Mouse (Mus musculus): Measurements from ENCODE around the gene Gna15. TPM values are rescaled to one million over a fixed set of nuclear protein-coding genes. Genes with fewer than 3 reads are reported as not detected.
A peak's percentile ranks its signal among the peaks of the same experiment; 100 is the strongest.

The Gna15 gene
- total RNA-seq, 2 experiments from 2014 or later = 2.3 to 3.1 TPM

DNA sequence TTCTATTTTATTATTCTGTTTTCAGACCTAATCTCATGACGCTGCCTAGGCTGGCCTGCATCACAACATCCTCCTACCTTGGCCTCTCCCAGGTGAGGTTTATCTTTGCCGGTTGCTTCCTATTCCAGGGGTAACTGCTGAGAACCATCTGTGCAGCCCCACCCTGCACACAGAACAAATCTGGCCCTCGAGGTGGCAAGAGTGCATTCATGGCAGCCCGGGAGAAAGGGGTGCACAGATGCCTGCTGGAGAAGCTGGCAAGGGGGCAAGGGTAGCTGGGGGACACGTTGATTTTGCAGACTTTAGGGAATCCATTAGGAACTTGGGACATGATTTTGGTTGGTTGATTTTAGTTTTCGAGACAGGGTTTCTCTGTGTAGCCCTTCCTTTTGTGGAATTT is 65.8 kb downstream of the Gna15 start:
- intact Hi-C loops (cut with DNase I) = loop anchor here (10.0 kb wide), 1 partner anchor 263 kb away; no protein-coding TSS in a partner anchor
- peak; percentile 2 to 5 for DNase-seq (ENCODE audit: low spot score in 2 of 2)

DNA sequence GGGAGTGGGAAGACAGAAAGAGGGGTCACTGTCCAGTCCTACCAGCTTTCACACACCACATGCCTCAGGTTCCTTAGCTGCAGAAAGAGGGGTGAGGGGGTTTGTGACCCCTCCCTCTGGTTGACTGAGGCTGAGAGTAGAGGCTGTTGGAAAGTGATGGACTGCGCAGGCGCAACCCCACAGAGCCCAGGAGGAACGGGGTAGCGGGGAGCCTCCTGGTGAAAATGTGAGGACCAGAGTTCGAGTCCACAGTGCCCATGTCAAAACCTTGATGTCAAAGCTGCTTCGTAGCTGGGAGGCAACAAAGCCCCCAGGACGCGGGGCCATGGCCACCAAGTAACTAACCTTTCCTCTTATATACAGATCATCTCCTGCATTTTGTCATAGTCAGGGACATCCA is 66.4 kb downstream of the Gna15 start:
- intact Hi-C loops (cut with DNase I) = loop anchor here (10.0 kb wide), 1 partner anchor 263 kb away; no protein-coding TSS in a partner anchor
- peak in 1 of 2 experiments; percentile 7 for DNase-seq (ENCODE audit: low spot score in 2 of 2)

DNA sequence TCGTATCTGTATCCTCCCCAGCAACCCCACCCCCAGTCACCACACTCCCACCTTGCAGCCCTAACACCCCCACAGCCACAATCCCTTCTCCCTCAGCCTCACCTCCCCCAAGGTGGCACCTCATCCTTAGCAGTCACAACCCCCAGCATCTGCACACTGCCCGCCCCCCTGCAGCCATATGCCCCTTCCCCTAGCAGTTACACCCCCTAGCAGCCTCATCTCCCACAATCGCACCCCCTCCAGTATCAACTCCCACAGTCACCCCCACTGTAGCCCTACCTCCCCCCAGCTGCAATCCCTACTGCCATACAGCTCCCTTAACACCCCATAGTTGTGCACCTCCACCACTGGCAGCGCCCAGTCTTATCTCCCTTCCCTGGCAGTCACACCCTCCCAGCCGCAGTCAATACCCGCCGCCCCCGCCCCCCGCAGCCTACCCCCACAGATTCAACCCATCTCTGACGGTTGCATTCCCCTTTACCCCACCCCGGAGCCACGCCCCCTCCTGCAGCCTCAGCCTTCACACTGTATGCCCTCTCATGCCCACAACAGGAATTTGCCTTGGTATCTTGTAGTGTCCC is 67.0 kb downstream of the Gna15 start:
- no peak for DNase-seq (ENCODE audit: low spot score in 2 of 2)
- intact Hi-C loops (cut with DNase I) = loop anchor here (10.0 kb wide), 1 partner anchor 262 kb away; no protein-coding TSS in a partner anchor

DNA sequence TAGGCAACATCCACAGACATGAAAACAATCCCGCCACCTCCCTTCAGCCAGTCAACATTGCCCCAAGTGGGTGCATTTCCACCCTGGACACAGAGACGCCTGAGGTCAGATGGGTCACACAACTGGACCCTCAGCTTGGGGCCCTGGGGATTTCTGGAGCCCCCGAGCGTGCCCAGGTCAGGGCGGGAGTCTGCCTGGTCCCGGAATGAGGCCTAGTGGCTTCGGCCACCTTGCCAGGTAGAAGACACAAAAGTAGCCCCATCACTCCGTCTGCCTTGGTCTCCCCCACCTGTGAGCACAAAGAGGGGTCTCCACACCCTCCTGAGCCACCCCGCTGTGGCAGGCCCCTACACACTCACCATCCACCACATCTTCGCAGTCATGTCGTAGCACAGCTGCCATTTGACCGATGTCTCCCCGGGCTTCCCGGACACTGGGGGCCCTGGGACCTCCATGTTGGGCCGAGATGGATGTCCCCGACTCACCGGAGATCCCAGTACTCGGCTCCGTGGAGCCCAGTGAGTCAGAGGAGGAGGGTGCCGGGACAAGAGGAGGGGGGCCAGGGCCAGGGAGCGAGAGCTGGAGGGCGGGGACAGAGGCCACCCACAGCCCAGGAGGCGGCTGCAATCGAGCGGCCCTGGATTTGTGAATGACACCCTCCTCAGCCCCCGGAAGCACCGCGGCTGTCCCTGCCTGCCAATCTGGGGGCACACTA is 68.7 kb downstream of the Gna15 start, which contains the start of gene Nfic:
TSS of gene Nfic (minus strand) at position 455 of the 715 bp plus-strand sequence.
- intact Hi-C loops (cut with DNase I) = loop anchor here (10.0 kb wide), 1 partner anchor 261 kb away; no protein-coding TSS in a partner anchor
- DNase-seq (ENCODE audit: low spot score in 2 of 2) = peak in 1 of 2 experiments; percentile 3

DNA sequence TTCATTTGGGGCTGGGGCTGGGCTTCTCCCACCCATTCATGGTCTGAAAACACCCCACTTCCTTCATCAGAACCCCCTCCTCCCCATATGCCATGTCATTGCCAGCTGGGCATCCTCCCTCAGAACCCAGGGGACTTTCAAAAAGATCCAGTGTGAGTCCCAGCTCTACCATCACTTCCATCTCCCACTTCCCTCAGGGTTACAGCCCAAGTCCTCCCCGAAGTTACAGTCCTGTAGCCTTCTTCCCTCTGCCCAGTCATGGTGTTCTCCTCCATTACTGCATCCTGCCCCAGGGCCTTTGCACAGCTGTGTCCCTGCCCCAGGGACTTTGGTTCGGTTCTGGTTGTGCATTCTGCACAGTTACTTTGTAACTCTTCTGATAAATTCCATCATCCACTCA is 69.9 kb downstream of the Gna15 start:
- intact Hi-C loops (cut with DNase I) = loop anchor here (10.0 kb wide), 1 partner anchor 259 kb away; no protein-coding TSS in a partner anchor
- DNase-seq (ENCODE audit: low spot score in 2 of 2) = no peak

DNA sequence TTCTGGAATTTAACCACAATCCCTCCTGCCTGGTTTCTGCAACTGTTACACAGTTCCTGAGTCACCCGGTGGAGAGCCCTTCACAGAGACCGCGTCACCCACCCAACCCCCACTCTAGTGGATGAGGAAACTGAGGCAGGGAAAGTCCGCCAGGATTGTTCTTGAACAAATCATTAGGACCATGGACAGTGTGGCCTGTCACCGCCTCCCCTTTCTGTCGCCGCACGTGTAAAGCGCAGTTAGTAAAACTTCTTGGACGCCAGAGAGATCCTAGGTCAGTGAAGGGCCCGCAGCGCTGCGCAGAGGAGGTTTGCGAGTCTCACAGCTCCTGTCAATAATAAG is 71.1 kb downstream of the Gna15 start:
- DNase-seq (ENCODE audit: low spot score in 2 of 2) = no peak
- intact Hi-C loops (cut with DNase I) = loop anchor here (10.0 kb wide), 1 partner anchor 258 kb away; no protein-coding TSS in a partner anchor

Small RNAs within 50 kb of the gene (microRNA-seq; reads per million reads assigned to microRNA genes)
- gene Gm25595 = not detected

Other genes starting within 250 kb of the Gna15 start
- under 1 TPM in 1 of 2 experiments, not detected in 1; 0.50 TPM for gene Tjp3, start 232.6 kb downstream of the Gna15 start, total RNA-seq (2021)
- 100 to 1,000 TPM; 419 to 450 TPM for gene Pip5k1c, start 231.3 kb downstream of the Gna15 start, total RNA-seq (2021)
- gene Cactin, start 203.1 kb downstream of the Gna15 start, total RNA-seq (2021) = 10 to 100 TPM; 29.7 to 31.7 TPM
- under 1 TPM; 0.45 to 0.99 TPM for gene Tbxa2r, start 195.5 kb downstream of the Gna15 start, total RNA-seq (2021)
- gene Gipc3, start 181.0 kb downstream of the Gna15 start, total RNA-seq (2021) = 1 to 10 TPM; 1.4 to 1.8 TPM
- gene Hmg20b, start 173.7 kb downstream of the Gna15 start, total RNA-seq (2021) = 10 to 100 TPM; 27.0 to 35.5 TPM
- gene Mfsd12, start 166.7 kb downstream of the Gna15 start, total RNA-seq (2021) = 10 to 100 TPM; 39.6 to 40.9 TPM
- 1 to 10 TPM in 1 of 2 experiments, under 1 TPM in 1; 0.49 to 2.2 TPM for gene 4930404N11Rik, start 158.4 kb downstream of the Gna15 start, total RNA-seq (2021)
- 10 to 100 TPM; 67.8 to 72.2 TPM for gene Fzr1, start 145.7 kb downstream of the Gna15 start, total RNA-seq (2021)
- 100 to 1,000 TPM in 1 of 2 experiments, 10 to 100 TPM in 1; 80.0 to 103 TPM for gene Dohh, start 139.8 kb downstream of the Gna15 start, total RNA-seq (2021)
- gene Gm48551, start 139.8 kb downstream of the Gna15 start, total RNA-seq (2021) = 1 to 10 TPM; 2.5 to 4.3 TPM
- 1 to 10 TPM; 1.9 to 4.9 TPM for gene Gm48552, start 135.2 kb downstream of the Gna15 start, total RNA-seq (2021)
- under 1 TPM; 0.77 to 0.94 TPM for gene Smim24, start 131.2 kb downstream of the Gna15 start, total RNA-seq (2021)
- 10 to 100 TPM; 87.9 to 96.9 TPM for gene Nfic, start 68.6 kb downstream of the Gna15 start, total RNA-seq (2021)
- 100 to 1,000 TPM; 256 to 303 TPM for gene Celf5, start 41.5 kb downstream of the Gna15 start, total RNA-seq (2021)
- 10 to 100 TPM; 74.9 to 88.8 TPM for gene Ncln, start 27.8 kb downstream of the Gna15 start, total RNA-seq (2021)
- gene S1pr4, start 24.1 kb downstream of the Gna15 start, total RNA-seq (2021) = under 1 TPM; 0.43 to 0.52 TPM
- 100 to 1,000 TPM; 103 to 115 TPM for gene Gna11, start 21.0 kb upstream of the Gna15 start, total RNA-seq (2021)
- 100 to 1,000 TPM; 652 to 731 TPM for gene Aes, start 35.3 kb upstream of the Gna15 start, total RNA-seq (2021)
- gene Tle2, start 50.3 kb upstream of the Gna15 start, total RNA-seq (2021) = 10 to 100 TPM; 23.7 to 37.6 TPM
- 10 to 100 TPM in 1 of 2 experiments, 1 to 10 TPM in 1; 9.7 to 10.9 TPM for gene Tle6, start 76.8 kb upstream of the Gna15 start, total RNA-seq (2021)
- 1 to 10 TPM; 3.5 to 3.6 TPM for gene BC025920, start 82.0 kb upstream of the Gna15 start, total RNA-seq (2021)
- gene Sirt6, start 103.6 kb upstream of the Gna15 start, total RNA-seq (2021) = 10 to 100 TPM; 22.7 to 29.4 TPM
- gene Ankrd24, start 104.3 kb upstream of the Gna15 start, total RNA-seq (2021) = 10 to 100 TPM; 37.8 to 46.7 TPM
- 1 to 10 TPM; 3.9 to 4.1 TPM for gene Gm10778, start 124.8 kb upstream of the Gna15 start, total RNA-seq (2021)
- 10 to 100 TPM in 1 of 2 experiments, 1 to 10 TPM in 1; 9.6 to 10.4 TPM for gene Zfp433, start 180.6 kb upstream of the Gna15 start, total RNA-seq (2021)
- 10 to 100 TPM in 1 of 2 experiments, 1 to 10 TPM in 1; 8.4 to 12.7 TPM for gene Gm3055, start 246.9 kb upstream of the Gna15 start, total RNA-seq (2021)

Data from left cerebral cortex, postnatal 36 days (tissue).